Mouse (Mus musculus) retina, postnatal 1 day (tissue): ENCODE results near the gene Upp1.
"Not testable (repeated sequence)": the region's sequence is repeated elsewhere in the genome, so short reads cannot be mapped to it uniquely, and the experiment has no call there.

Experiments
- DNase-seq: peaks from one replicate; pipeline ENCODE4 v3.0.0-alpha.2; 2012

Gene Upp1

DNA sequence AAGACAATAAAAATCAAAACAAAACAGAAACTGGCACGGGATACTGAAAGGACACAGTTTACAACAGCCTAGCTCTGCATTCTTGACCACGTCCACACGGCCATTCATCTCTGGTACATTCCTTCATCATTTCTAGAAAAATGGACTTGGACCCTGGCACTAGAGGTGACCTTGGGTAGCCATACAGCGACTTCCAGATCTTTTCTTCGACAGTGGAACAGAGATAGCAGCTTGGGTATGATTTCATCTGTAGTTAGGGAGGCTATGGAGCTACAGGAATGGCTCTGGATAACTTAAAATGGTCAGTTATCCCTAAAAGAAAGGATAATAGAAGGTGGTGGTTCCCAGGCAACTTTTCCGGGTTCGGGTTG, at the start of gene Upp1:
Upp1 (plus strand) TSS at position 54 of the 371 bp plus-strand sequence.
- no peak for DNase-seq

DNA sequence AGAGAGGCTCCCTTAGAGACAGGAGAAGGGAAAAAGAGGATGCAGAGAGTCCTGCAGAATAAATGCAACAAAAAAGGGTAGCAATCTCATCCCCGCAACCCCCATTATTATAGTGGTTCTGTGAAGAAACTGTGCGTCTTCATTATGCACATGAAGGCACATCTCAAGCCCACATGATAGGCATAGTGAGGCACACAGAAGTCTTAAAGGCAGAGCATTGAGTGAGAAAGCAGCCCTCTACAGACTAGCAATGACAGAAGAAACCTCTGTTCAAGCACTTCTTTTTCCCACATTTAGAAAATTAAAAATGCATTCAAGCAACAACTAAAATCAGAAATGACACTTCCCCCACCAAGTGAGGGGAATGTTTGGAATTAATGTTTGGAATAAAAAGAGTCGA, 41.5 kb upstream of the Upp1 start:
- no peak for DNase-seq

DNA sequence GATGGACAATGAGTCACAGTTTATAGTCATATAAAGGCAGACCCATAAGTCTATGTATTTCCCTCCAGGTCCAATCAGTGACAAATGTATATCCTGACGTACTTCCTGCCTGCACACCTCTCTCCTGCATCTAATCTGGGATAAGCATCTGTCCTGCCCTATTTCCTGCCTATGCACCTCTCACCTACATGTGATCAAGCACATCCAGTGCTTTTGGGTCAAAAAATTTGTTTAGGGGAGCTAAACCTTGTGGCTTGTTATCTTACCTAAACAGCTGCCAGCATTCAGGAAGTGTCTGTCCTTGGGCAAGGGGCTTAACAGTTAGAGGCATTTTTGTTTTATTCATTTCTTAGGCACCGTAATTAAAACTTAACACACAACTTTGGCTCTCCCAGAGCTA, 4.7 kb upstream of the Upp1 start:
- DNase-seq = no peak

DNA sequence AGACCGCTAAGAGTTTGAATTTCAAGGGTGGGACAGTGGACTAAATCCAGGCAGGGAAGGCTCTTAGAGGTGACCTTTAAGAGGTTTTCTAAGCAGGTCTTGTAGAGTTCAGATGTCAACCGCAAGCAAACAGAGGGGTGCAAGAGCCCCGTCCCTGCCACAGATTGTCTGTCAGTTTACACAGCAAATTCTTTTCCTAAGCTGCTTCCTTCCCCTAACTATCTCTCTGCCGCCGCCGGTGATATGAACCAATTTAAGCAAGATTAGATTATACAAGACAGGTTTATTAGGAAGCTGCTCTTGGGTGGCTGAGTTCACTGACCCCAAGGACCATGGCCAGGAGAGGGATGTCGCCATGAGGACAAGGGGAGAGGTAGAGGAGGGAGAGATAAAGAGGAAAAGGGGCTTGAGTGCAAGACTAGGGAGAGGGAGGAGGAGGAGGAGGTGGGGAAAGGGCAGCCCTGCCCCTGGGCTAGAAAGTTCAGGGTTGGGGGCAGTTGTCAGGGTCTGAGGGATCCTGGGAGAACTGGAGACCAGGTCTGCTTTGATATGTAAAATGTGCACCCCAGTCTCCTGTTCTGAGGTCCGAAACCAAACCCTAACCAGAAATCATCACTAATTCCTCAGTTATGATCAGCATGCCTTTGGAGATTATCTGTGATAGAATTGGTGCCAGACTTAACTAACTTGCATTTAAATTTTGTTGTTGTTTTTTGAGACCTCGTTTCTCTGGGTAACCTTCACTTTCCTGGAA, 2.4 kb upstream of the Upp1 start:
- no peak for DNase-seq

DNA sequence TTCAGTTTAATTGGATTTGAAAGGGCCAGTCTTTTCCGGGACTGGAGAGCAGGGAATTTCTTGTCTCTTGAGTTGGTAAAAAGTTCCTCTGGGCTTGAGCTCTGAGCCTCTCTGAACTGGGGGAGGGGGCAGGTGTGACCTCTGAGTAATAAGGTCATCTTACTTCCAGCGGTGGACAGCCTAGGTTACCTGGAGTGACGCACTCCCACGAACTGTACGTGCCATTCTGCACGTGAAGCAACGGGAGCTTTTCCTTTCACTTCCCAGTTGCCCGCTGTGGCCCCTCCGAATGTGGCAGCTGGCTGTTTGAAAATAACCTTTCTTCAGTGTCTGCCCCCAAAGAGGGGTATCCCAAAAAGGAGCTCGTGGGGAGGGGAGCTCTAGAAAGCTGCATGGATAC, 1.8 kb upstream of the Upp1 start:
- peak; percentile 18 for DNase-seq

DNA sequence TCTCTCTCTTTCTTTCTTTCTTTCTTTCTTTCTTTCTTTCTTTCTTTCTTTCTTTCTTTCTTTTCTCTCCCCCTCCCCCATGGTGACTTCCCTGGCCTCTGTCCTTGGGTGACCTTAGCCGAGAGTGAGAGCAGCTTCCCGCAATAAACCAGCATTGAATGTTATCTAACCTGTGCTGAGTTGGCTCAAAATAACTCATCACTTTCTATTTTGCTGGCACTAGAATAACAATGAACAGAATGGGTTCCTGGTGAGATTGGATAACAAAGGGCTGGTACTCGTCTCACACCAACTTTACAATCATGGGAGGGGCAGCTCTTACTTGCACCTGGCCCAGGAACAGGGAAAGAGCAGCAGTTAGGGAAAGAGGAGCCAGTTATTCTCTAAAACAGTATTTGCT, 987 bp upstream of the Upp1 start:
- DNase-seq = no peak

DNA sequence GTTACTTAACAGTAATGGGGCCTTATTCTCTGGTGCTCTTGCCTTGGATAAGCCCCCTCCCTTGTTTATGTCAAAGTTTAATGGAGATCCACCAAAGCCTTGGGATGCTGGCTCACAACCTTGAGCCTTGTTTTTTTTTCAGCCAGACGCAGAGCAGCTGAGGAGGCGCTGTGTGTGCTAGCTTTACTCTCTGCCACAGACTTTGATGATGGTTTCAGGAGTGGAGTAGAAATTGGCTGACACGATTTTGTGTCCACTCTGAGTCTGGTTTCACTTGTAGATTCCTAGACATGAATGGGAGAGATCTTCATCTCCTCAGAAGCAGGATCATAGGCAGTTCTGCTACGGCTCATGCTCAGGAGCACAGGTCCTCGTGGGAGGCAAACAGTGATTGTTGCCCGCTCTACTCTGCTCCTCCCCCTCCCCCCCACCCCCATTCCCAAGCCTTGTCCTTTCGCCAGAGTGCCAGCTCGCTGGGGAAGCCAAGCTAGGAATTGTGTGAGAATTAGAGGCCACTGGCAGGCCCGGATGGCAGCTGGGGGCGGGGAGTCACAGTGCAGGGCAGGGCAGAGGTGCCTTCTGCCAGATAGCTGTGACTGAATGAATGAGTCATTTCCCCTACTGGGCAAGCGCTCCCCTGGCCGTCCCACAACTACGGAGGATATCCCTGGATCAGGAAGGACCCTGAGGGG, 399 bp upstream of the Upp1 start:
- peak; percentile 72 for DNase-seq

DNA sequence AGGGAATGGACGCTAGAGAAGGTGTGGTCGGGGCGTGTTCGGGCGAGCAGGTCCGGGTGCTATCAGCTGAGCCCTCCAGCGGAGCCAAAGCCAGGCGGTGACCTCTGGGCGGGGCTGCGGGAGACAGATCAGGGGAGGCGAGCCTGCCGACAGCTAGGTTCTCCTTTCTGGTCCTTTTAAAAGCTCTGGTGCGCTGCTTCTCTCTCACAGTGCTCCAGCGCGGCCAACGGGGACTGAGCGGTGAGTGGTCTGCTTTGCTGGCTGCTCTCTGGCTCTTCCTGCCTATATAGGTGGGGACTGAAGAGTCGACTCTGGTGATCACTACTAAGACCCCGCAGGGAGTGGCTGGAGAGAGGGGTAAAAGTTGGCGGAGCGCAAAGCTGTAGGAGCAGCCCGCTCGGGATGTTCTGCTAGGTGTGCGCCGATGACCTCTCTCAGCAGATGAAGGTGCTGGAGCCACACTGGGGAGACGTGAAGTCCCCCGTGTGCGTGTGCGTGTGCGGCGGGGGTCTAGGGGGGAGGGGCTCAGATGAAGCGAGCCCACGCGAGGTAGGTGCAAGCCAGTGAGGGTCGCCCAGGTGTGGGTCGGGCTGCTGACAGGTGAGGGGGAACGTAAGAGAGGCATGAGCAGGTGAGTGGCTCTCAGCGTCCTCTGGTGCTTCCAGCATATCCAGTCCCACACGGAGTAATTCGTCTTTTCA, 668 bp downstream of the Upp1 start:
- peak; percentile 59 for DNase-seq

DNA sequence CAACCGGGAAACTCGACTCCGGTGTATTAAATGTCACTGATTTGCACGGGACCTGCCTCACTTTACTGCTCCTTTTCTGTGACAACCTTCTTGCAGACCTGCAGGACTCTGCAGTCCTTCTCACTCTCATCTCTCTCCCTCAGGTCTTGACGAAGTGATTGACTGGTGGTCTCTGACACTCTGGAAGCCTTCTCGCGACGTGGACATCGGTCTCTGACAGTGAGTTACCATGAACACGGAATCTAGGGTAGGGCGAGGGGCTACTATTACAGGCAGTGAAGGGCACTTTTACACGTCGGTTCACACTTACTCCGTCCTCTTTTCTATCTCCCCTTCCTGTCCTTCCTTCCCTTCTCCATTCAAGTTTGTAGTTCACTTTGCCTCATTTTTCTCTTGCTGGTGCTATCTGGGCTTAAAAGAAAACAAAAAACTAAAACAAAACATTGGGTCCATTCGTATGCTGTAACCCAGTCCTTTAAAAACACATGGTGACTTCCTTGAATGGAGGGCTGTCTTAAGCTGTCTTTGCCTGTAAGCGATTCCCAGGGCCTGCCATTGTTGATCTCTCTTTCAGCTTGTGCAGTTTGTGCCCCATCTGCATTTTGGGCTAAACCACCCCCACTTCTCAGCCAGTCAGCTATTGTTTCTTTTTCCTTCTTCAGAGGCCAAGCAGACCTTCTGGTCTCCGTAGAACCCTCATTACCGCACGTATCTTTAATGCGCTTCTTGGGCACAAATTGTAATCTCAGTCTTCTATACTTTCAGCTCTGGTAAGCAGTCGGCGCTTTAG, 1.5 kb downstream of the Upp1 start:
- peak; percentile 32 for DNase-seq

DNA sequence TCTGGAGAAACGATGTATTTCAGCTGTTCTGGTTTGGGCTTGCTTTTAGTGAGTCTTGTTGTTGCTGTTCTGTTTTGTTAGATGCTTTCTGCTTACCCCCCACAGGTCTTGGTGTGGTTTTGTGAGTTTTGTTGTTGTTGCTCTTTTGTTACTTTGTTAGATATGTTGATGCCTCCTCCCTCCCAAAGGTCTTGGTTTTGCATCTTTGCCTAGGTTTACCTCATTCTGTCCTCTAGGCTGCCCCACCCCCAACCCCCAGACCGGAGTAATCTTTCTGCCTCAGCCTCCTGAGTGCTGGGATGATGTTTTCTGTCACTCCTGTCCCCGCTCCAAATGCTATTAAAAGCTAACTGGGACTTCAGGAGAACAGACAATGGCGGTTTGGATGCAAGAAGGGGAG, 4.4 kb downstream of the Upp1 start:
- DNase-seq = no peak

DNA sequence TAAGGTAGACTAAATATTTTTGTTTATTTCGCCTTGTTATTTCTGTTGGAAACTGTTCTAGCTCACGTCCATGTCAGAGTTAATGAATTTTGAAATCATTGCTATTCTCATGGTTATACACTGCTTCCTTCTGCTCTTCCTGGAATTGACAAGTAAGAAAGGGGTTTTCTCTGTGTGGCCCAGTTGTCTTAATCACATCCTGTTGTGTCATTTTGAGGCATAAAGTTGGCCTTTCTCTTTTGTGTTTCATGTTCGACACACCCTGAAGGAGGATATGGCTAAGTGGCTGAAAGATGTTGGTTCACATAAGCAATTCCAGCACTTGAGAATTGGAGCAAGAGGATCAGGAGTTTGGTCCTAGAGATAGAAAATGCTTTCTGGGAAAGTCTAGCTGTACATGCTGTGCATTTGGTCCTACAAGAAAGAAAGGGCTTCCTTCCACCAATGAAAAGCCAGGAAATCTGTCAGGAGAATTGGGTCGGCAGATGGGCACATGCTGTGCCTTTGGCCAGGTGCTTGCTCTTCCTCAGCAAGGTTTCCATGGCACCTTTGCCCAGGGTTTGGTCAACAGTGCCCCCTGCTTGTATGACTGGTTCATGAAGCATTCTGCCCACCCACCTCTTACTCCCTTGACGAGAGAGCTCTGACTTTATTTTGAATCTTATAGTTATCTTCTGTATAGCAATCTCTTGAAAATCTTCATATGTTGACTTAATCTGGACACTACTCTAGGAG, 8.6 kb downstream of the Upp1 start:
- peak; percentile 34 for DNase-seq

DNA sequence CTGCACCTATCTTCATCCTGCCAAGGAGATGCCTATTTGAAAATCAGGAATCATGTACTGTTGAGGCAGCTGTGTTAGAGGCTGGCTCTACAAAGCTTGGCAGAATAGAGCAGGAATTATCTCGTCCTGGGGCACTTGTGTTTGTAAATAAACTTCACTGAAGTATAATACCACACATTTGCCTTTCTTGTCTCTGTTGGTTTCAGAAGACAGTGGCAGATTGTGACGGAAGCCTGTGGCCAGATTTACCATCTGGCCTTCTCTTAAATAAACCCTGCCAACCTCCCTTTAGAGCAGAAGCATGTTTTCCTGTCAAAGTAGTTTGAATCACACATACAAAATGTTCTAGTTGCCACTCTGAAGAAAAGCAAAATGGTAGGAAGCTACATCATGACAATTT, 10.2 kb downstream of the Upp1 start:
- no peak for DNase-seq

DNA sequence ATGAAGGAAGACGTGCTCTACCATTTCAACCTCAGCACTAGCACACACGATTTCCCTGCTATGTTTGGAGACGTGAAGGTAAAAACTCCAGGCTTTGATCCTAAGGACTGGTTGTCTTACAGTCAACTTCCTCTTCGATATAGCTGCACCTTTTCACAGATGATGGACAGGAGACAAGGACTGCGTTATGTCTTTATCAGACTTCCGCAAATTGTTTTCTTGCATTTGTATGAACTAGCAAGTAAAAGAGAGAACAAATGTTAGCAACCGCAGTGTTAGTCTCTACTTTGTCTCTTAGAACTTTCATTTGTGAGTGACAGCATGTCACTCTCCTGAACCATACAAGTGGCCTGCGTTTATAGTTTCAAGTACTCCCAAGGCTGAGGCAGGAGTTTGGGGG, 11.6 kb downstream of the Upp1 start:
- no peak for DNase-seq

DNA sequence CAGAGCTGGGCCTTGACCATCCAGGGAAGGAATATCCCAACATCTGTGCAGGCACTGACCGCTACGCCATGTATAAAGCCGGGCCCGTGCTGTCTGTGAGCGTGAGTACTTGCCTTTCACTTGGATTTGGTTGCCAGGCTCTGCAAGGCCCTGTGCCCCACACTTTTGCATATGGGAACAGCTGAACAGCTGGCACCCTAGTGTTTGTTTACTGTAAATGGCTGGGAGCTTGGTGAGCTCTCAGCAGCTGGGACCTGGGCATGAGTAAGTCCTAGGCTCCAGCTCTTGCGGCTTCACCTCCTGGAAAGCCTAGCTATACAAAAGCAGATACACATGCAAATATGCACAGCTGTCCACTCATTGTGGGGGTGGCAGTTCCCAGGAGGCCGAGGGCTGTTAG, 13.8 kb downstream of the Upp1 start:
- DNase-seq = peak; percentile 20

DNA sequence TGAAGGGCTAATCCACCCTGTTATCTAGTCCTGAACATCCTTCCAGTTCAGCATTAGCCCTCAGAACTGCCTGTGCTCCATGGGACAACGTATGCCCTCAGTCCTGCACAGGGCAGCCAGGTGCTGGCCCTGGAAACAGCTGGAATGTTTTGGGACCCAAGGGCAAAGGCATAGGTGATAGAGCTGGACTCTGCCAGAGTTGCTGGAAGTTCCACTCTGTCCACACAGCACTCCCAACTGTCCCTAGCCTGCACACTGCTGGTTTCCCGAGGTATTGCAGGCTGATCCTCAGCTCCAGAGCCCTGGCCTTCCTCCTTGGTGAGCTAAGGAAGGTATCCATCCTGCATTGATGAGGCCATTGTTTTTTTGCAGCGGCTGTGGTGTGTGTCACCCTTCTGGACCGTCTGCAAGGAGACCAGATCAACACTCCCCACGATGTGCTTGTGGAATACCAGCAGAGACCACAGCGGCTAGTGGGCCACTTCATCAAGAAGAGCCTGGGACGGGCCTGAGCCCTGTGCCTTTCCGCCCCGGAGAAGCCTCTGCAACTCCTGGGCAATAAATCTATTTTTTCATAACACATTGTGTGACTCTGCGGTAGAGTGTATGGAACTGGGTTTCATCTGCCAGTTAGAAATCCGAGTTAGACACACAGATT, 17.8 kb downstream of the Upp1 start:
- peak; percentile 20 for DNase-seq

DNA sequence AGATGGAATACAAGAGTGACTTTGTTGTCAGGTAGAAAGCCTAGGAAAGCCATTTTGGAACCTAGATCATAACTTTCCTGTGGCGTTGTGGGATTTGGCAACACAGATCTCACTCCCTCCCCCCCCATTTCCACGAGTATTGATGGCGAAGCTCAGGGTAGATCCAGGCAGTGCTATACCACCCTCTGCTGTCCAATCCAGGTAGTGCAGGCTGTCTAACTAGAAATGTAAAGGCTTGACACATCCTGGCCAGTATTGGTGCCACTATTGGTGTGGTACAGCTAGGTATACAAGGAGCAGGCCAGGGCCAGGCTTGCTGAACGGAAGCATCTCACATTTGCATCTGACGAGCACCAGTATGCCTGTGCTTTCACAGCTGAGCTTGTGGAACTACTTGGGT, 18.6 kb downstream of the Upp1 start:
- DNase-seq = peak; percentile 85

DNA sequence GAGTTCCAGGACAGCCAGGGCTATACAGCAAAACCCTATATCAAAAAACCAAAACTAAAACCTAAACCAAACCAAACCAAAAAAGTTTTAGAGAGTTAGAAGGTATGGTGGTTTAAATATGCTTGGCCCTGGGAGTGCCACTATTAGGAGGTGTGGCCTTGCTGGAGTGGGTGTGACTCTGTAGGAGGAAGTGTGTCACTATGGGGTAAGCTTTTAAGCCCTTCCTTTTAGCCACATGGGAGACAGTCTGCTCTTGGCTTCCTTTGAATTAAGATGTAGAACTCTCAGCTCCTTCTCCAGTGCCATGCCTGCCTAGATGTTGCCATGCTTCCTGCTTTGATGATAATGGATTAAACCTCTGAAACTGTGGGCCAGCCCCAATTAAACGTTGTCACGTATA, 27.2 kb downstream of the Upp1 start:
- no peak for DNase-seq

DNA sequence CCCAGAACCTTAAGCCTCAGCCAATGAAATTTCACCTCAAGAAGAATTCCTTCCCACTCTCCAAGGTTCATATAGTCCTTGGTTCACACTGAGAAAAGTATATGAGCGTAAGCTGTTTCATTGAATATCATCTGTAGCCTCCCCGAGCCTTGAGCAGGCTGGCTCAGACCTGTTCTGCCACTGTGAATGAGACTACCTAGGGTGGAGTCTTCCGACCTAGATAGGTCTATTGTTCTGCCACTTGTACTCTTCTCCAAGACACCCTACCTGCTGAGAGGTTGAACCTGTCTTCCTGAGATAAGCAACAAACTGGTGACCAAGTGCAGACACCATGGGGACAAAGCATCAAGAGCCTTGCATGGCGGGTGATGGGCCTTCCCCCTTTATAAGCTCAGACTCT, 28.2 kb downstream of the Upp1 start:
- DNase-seq = no peak

DNA sequence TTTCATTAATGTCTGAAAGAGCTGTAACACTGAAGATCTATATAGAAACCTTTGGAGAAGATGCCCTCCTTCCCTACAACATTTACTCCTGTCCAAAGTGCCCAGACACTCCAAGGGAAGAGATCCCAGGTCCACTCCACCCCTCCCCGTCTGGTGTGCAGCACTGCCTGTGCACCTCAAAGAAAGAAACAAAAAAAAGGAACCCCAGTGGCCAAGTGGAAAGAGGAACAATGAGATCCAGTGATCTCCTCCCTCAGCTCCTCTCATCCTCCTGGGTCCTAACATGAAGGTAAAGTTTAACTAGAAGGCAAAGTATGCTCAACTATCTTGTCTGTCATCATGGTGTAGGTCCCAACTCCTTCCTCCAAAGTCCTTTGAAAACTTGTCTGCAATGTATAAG, 28.8 kb downstream of the Upp1 start:
- DNase-seq = no peak

DNA sequence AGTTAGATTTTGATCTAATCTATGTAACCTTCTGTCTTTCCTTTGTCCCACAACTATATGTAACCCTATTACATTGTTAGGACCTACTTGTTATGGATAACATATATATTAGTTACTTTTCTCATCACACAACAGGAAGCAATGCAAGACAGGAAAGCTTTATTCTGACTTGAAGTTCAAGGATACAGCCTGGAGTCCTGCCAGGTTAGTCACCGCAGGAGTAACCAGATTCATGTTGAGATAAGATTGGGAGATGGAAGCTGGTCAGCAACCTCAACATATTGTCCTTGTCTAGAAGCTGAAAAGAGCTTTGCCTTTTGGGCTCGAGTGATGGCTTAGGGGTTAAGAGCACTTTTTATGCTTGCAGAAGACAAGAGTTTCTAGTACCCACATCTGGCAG, 30.3 kb downstream of the Upp1 start:
- no peak for DNase-seq

DNA sequence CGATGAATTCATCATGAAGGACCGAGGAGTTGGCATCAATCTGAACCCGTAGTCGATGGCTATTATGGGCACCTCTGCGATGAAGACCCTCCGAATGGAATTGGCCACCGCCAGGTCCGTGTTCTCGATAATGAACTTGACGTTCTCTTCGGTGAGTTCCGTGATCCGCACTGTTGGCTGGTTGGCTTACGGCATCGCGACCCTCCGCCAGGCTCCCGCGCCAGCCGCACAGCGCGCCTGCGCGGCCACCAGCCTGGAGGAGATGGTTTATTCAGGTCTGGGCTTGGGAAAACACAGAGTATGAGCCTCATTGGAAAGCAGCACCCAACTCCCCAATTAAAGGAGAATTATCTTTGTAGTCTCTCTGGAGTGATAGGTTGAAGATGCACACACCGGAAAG, 32.5 kb downstream of the Upp1 start:
- not testable (repeated sequence) for DNase-seq

DNA sequence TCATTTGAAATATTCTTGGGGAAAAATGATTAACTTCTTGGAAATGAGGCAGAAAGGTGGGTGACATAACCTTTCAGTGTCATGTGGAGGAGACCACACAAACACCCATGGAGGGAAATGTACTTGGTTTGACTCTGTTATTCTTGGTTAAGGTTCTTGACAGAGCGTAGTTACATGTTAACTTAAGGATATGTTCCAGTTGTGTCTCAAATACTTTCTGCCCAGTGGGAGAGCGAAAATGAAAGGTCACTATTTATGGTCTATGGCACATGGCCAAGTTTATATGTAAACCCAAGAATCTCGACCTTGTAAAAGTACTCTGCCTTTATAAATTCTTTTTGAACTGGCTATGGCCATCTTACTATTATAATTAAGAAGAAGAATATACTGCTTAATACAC, 42.0 kb downstream of the Upp1 start:
- no peak for DNase-seq
